Comparison of ENCODE assay signal across 12 mouse cellular contexts in genomic region chr9:40732302-40732701, GRCm38 (mm10). TPM values are rescaled to one million over a fixed set of nuclear protein-coding genes. Genes with fewer than 3 reads are reported as not detected.
A peak's percentile ranks its signal among the peaks of the same experiment; 100 is the strongest.
DNase-seq lines count a peak whose midpoint lies in the region; ATAC-seq and TF ChIP-seq lines count a peak whose summit lies in the region.
"Had no signal": no experiment of that assay in that cellular context is flagged by ENCODE, and none has a peak within 500 bp of the region (broad histone marks: within the 10 kb centered on the region; RNA-seq: fewer than 3 reads in every experiment).

No protein-coding gene starts in this region.

- H3K27me3 ChIP-seq in hindbrain, embryonic 12.5 days = no peaks in the 10 kb centered on the region
- no peaks in the 10 kb centered on the region for H3K27me3 ChIP-seq in hindbrain, embryonic 11.5 days (ENCODE audit: control insufficient read depth, insufficient read depth, low read length)
- no peaks in the 10 kb centered on the region for H3K27me3 ChIP-seq in neural tube, embryonic 13.5 days
- no peaks in the 10 kb centered on the region for H3K27me3 ChIP-seq in neural tube, embryonic 15.5 days (replicated peaks)
- H3K27me3 ChIP-seq in forebrain, postnatal 0 days (ENCODE audit: insufficient read depth, low read length) = no peaks in the 10 kb centered on the region
- no peaks in the 10 kb centered on the region for H3K27me3 ChIP-seq in stomach, embryonic 16.5 days (ENCODE audit: control insufficient read depth, insufficient read depth, low read length)

- no peak overlapping the region for H3K9ac ChIP-seq in hindbrain, embryonic 12.5 days
- no peak overlapping the region for H3K9ac ChIP-seq in hindbrain, embryonic 11.5 days (ENCODE audit: low read depth, low read length)
- H3K9ac ChIP-seq in neural tube, embryonic 13.5 days = no peak overlapping the region
- H3K9ac ChIP-seq in neural tube, embryonic 15.5 days (replicated peaks) = no peak overlapping the region
- no peak overlapping the region for H3K9ac ChIP-seq in forebrain, postnatal 0 days
- H3K9ac ChIP-seq in stomach, embryonic 16.5 days (ENCODE audit: low read length) = no peak overlapping the region
- H3K9ac ChIP-seq: liver, embryonic 14.5 days had no signal

- DNase-seq in hindbrain, embryonic 11.5 days (ENCODE audit: low spot score) = no peak
- no peak for DNase-seq in forebrain, postnatal 0 days
- DNase-seq in spleen, adult 12 weeks (ENCODE audit: low spot score) = no peak
- DNase-seq in MN1 (ENCODE audit: low spot score) = no peak
- DNase-seq: kidney, adult 2 months; right cerebral cortex, adult 18-20 months had no signal

- no peaks in the 10 kb centered on the region for H3K36me3 ChIP-seq in hindbrain, embryonic 12.5 days
- no peaks in the 10 kb centered on the region for H3K36me3 ChIP-seq in hindbrain, embryonic 11.5 days (ENCODE audit: control insufficient read depth, insufficient read depth, low read length)
- no peaks in the 10 kb centered on the region for H3K36me3 ChIP-seq in neural tube, embryonic 13.5 days
- H3K36me3 ChIP-seq in neural tube, embryonic 15.5 days = no peaks in the 10 kb centered on the region
- H3K36me3 ChIP-seq in forebrain, postnatal 0 days (ENCODE audit: insufficient read depth) = no peaks in the 10 kb centered on the region
- no peaks in the 10 kb centered on the region for H3K36me3 ChIP-seq in stomach, embryonic 16.5 days (ENCODE audit: control insufficient read depth, insufficient read depth, low read length)

- H3K4me3 ChIP-seq in hindbrain, embryonic 12.5 days = no peak overlapping the region
- no peak overlapping the region for H3K4me3 ChIP-seq in hindbrain, embryonic 11.5 days (ENCODE audit: low read depth, low read length)
- H3K4me3 ChIP-seq in neural tube, embryonic 13.5 days = no peak overlapping the region
- no peak overlapping the region for H3K4me3 ChIP-seq in neural tube, embryonic 15.5 days (replicated peaks)
- H3K4me3 ChIP-seq in forebrain, postnatal 0 days (ENCODE audit: low read depth, low read length) = no peak overlapping the region
- H3K4me3 ChIP-seq in stomach, embryonic 16.5 days (replicated peaks; ENCODE audit: low read length) = no peak overlapping the region

- whole genome bisulfite sequencing in hindbrain, embryonic 12.5 days = 25% methylated on average over 2 of the region's 2 CpGs
- 18% methylated on average over 2 of the region's 2 CpGs for WGBS in hindbrain, embryonic 11.5 days
- 4% methylated on average over 2 of the region's 2 CpGs for WGBS in neural tube, embryonic 13.5 days
- 17% methylated on average over 2 of the region's 2 CpGs for WGBS in neural tube, embryonic 15.5 days
- 16% methylated on average over 2 of the region's 2 CpGs for WGBS in forebrain, postnatal 0 days
- WGBS in stomach, embryonic 16.5 days = 26% methylated on average over 2 of the region's 2 CpGs

- ATAC-seq in hindbrain, embryonic 12.5 days (ENCODE audit: low FRiP score) = 0 out of 2 replicates have a peak, but pooled peaks have one; percentile 44
- ATAC-seq in hindbrain, embryonic 11.5 days (ENCODE audit: low FRiP score) = no peak
- ATAC-seq in neural tube, embryonic 13.5 days (ENCODE audit: low read depth) = peak; percentile 58; the same call in 1 of the 2 replicates
- no peak for ATAC-seq in neural tube, embryonic 15.5 days (ENCODE audit: low FRiP score)
- no peak for ATAC-seq in forebrain, postnatal 0 days
- ATAC-seq in stomach, embryonic 16.5 days (ENCODE audit: insufficient read depth, low FRiP score) = no peak

- peaks cover 22% of the 10 kb centered on the region for H3K4me1 ChIP-seq in hindbrain, embryonic 12.5 days
- no peaks in the 10 kb centered on the region for H3K4me1 ChIP-seq in hindbrain, embryonic 11.5 days (replicated peaks; ENCODE audit: control insufficient read depth, insufficient read depth, low read length)
- H3K4me1 ChIP-seq in neural tube, embryonic 13.5 days (replicated peaks) = peaks cover 36% of the 10 kb centered on the region
- H3K4me1 ChIP-seq in neural tube, embryonic 15.5 days = peaks cover 17% of the 10 kb centered on the region
- H3K4me1 ChIP-seq in forebrain, postnatal 0 days (ENCODE audit: insufficient read depth) = peaks cover 14% of the 10 kb centered on the region
- H3K4me1 ChIP-seq in stomach, embryonic 16.5 days (ENCODE audit: control insufficient read depth, insufficient read depth, low read length) = peaks cover 8% of the 10 kb centered on the region

- H3K9me3 ChIP-seq in hindbrain, embryonic 12.5 days (replicated peaks) = no peaks in the 10 kb centered on the region
- no peaks in the 10 kb centered on the region for H3K9me3 ChIP-seq in hindbrain, embryonic 11.5 days (ENCODE audit: control insufficient read depth, low read length)
- H3K9me3 ChIP-seq in neural tube, embryonic 13.5 days = no peaks in the 10 kb centered on the region
- H3K9me3 ChIP-seq in neural tube, embryonic 15.5 days (replicated peaks) = no peaks in the 10 kb centered on the region
- no peaks in the 10 kb centered on the region for H3K9me3 ChIP-seq in forebrain, postnatal 0 days (ENCODE audit: low read length)
- no peaks in the 10 kb centered on the region for H3K9me3 ChIP-seq in stomach, embryonic 16.5 days (replicated peaks; ENCODE audit: control insufficient read depth, low read length)

- peak overlapping the region; percentile 94; the same call in 1 of the 2 replicates for H3K27ac ChIP-seq in hindbrain, embryonic 12.5 days
- H3K27ac ChIP-seq in hindbrain, embryonic 11.5 days (ENCODE audit: low read depth, low read length) = no peak overlapping the region
- peak overlapping the region; percentile 87; the same call in 1 of the 2 replicates for H3K27ac ChIP-seq in neural tube, embryonic 13.5 days (replicated peaks)
- no peak overlapping the region for H3K27ac ChIP-seq in neural tube, embryonic 15.5 days (replicated peaks)
- peak overlapping the region; percentile 90; the same call in 1 of the 2 replicates for H3K27ac ChIP-seq in forebrain, postnatal 0 days (ENCODE audit: low read depth, low read length)
- peak overlapping the region; percentile 87 for H3K27ac ChIP-seq in stomach, embryonic 16.5 days (ENCODE audit: low read length)
- H3K27ac ChIP-seq: liver, embryonic 14.5 days had no signal

- no peak overlapping the region for H3K4me2 ChIP-seq in hindbrain, embryonic 12.5 days (replicated peaks)
- no peak overlapping the region for H3K4me2 ChIP-seq in hindbrain, embryonic 11.5 days (replicated peaks; ENCODE audit: low read depth, low read length)
- no peak overlapping the region for H3K4me2 ChIP-seq in neural tube, embryonic 13.5 days
- H3K4me2 ChIP-seq in neural tube, embryonic 15.5 days = no peak overlapping the region
- H3K4me2 ChIP-seq in forebrain, postnatal 0 days (ENCODE audit: low read depth) = no peak overlapping the region
- H3K4me2 ChIP-seq in stomach, embryonic 16.5 days (ENCODE audit: low read depth, low read length) = no peak overlapping the region; the same call in 1 of the 2 replicates

- no peak for TF ChIP-seq CTCF in forebrain, postnatal 0 days (IDR thresholded peaks at IDR 0.05; ENCODE audit: low read depth)

RNA-seq across cellular contexts. Expression of gene Clmp, which starts 46.5 kb away (rescaled TPM):
- polyA plus RNA-seq in hindbrain, embryonic 12.5 days (2016; fragmentation: Nextera tagmentation; extraction: Ambion mirVana) = 59.6 and 62.0 TPM in 2 replicates
- 44.1 and 45.6 TPM in 2 replicates for polyA plus RNA-seq in hindbrain, embryonic 11.5 days (2014; fragmentation: Nextera tagmentation; extraction: Ambion mirVana)
- polyA plus RNA-seq in neural tube, embryonic 13.5 days (2015; fragmentation: Nextera tagmentation; extraction: Ambion mirVana) = 51.5 and 52.0 TPM in 2 replicates
- 41.7 and 51.2 TPM in 2 replicates for polyA plus RNA-seq in neural tube, embryonic 15.5 days (2015; fragmentation: Nextera tagmentation; extraction: Ambion mirVana)
- total RNA-seq in forebrain, postnatal 0 days (2014; rRNA removed) = 68.5 and 75.4 TPM in 2 replicates
- 49.4 and 53.5 TPM in 2 replicates for polyA plus RNA-seq in forebrain, postnatal 0 days (2015; fragmentation: Nextera tagmentation; extraction: Ambion mirVana)
- polyA plus RNA-seq in stomach, embryonic 16.5 days (2015; fragmentation: Nextera tagmentation; extraction: Ambion mirVana) = 21.5 and 23.2 TPM in 2 replicates
- total RNA-seq: common myeloid progenitor, adult 5-6 weeks had no signal

Comparison
In these comparisons a context has a peak if more than half of its experiments do, and no peak if none do; other contexts are left out.
1. ATAC-seq: peak in hindbrain, embryonic 12.5 days (single experiment) and neural tube, embryonic 13.5 days (single experiment); none in hindbrain, embryonic 11.5 days (single experiment), neural tube, embryonic 15.5 days (single experiment), forebrain, postnatal 0 days (single experiment) and stomach, embryonic 16.5 days (single experiment).
2. H3K27ac ChIP-seq: peak in hindbrain, embryonic 12.5 days (single experiment), neural tube, embryonic 13.5 days (single experiment), forebrain, postnatal 0 days (single experiment) and stomach, embryonic 16.5 days (single experiment); none in hindbrain, embryonic 11.5 days (single experiment) and neural tube, embryonic 15.5 days (single experiment).